ENCODE assay signal across 8 mouse cellular contexts in the genomic region with DNA sequence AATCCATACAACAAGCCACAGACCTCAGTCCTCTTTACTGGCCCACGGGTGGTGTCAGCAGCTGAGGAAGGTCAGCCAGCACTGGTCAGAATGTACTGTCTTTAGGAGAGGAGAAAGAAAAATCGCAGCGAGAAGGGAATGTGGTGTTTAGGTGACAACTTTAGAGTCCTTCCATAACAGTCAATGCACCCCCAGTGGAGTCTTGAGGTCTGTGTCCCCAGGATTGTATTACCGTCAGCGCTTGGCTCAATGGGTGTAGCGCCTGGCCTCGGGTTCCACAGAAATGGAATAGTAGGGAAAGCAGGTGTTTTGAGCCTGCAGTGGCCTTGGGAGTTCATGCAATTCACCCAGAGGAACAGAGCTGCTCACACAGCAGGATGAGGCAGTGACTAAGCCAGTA.
"Had no signal": no experiment of that assay in that cellular context is flagged by ENCODE, and none has a peak within 500 bp of the region (broad histone marks: within the 10 kb centered on the region; RNA-seq: fewer than 3 reads in every experiment).

No protein-coding gene starts in this region.

- DNase-seq: liver, postnatal 0 days; lung, adult 2 months; lung, postnatal 14 days; lung, postnatal 36 days; right cerebral cortex, postnatal 14 days; thymus, adult 2 months; thymus, postnatal 25 days; thymus, postnatal 4 days had no signal
